Comparison of ENCODE assay signal across 21 mouse cellular contexts in the genomic region with DNA sequence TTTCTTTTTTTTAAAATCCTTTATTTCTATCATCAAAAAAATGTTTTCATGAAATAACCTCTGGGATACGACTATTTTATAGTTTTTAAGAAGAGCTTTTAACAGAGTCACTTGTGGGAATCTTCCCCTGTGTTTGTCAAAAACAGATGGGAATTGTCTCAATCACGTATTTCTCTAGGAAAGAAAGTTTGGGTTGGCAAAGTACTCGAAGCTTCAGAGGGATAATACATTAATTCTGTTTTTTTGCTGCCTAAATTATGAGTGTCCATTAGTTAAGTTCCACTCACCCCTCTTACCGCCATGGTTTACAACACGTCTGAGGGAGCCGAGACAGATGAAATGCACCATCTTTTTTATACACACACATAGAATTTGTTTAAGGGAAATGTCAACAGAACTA. TPM values are rescaled to one million over a fixed set of nuclear protein-coding genes. Genes with fewer than 3 reads are reported as not detected.
DNase-seq lines count a peak whose midpoint lies in the region; ATAC-seq and TF ChIP-seq lines count a peak whose summit lies in the region.
"Had no signal": no experiment of that assay in that cellular context is flagged by ENCODE, and none has a peak within 500 bp of the region (broad histone marks: within the 10 kb centered on the region; RNA-seq: fewer than 3 reads in every experiment).

No protein-coding gene starts in this region.

- no peak for TF ChIP-seq POLR2A in myocyte (IDR thresholded peaks at IDR 0.05; ENCODE audit: insufficient read length, low read depth)

- no peaks in the 10 kb centered on the region for H3K36me3 ChIP-seq in forebrain, postnatal 0 days (ENCODE audit: insufficient read depth)
- no peaks in the 10 kb centered on the region for H3K36me3 ChIP-seq in forebrain, embryonic 16.5 days (ENCODE audit: control insufficient read depth, insufficient read depth)
- no peaks in the 10 kb centered on the region for H3K36me3 ChIP-seq in lung, postnatal 0 days (ENCODE audit: insufficient read depth, low read length)
- no peaks in the 10 kb centered on the region for H3K36me3 ChIP-seq in embryonic facial prominence, embryonic 15.5 days
- no peaks in the 10 kb centered on the region for H3K36me3 ChIP-seq in myocyte (ENCODE audit: control insufficient read depth, insufficient read depth)
- H3K36me3 ChIP-seq: forebrain, embryonic 10.5 days; G1E; liver, embryonic 13.5 days had no signal

- peaks cover 57% of the 10 kb centered on the region for H3K79me2 ChIP-seq in myocyte (ENCODE audit: control insufficient read depth, insufficient read depth)

- no peaks in the 10 kb centered on the region for H3K4me1 ChIP-seq in forebrain, postnatal 0 days (ENCODE audit: insufficient read depth)
- H3K4me1 ChIP-seq in forebrain, embryonic 16.5 days (replicated peaks; ENCODE audit: control insufficient read depth, insufficient read depth, low read length): peaks cover 11% of the 10 kb centered on the region
- H3K4me1 ChIP-seq in lung, postnatal 0 days (ENCODE audit: insufficient read depth, low read depth, low read length): no peaks in the 10 kb centered on the region
- peaks cover 23% of the 10 kb centered on the region for H3K4me1 ChIP-seq in embryonic facial prominence, embryonic 15.5 days
- H3K4me1 ChIP-seq: liver, embryonic 13.5 days had no signal

- H3K4me2 ChIP-seq in forebrain, postnatal 0 days (ENCODE audit: low read depth): no peak overlapping the region
- H3K4me2 ChIP-seq in forebrain, embryonic 16.5 days (ENCODE audit: low read length): no peak overlapping the region
- H3K4me2 ChIP-seq in lung, postnatal 0 days (replicated peaks; ENCODE audit: low read depth, low read length): no peak overlapping the region
- H3K4me2 ChIP-seq in embryonic facial prominence, embryonic 15.5 days (replicated peaks): no peak overlapping the region
- H3K4me2 ChIP-seq in myocyte (ENCODE audit: low read depth): peak overlapping the region; percentile 84
- H3K4me2 ChIP-seq: hindbrain, embryonic 14.5 days; liver, embryonic 13.5 days had no signal

- no peak for TF ChIP-seq EP300 in lung, postnatal 0 days (IDR thresholded peaks at IDR 0.05)

- H3K9me3 ChIP-seq in forebrain, postnatal 0 days (ENCODE audit: low read length): no peaks in the 10 kb centered on the region
- no peaks in the 10 kb centered on the region for H3K9me3 ChIP-seq in forebrain, embryonic 16.5 days (ENCODE audit: control insufficient read depth, low read length)
- H3K9me3 ChIP-seq in lung, postnatal 0 days (ENCODE audit: low read length): no peaks in the 10 kb centered on the region
- H3K9me3 ChIP-seq in embryonic facial prominence, embryonic 15.5 days (replicated peaks): no peaks in the 10 kb centered on the region
- H3K9me3 ChIP-seq: forebrain, embryonic 10.5 days; liver, embryonic 13.5 days had no signal

- peaks cover 54% of the 10 kb centered on the region for H3K27me3 ChIP-seq in forebrain, postnatal 0 days (ENCODE audit: insufficient read depth, low read length)
- H3K27me3 ChIP-seq in forebrain, embryonic 16.5 days (replicated peaks; ENCODE audit: control insufficient read depth, insufficient read depth, low read length): peaks cover 48% of the 10 kb centered on the region
- H3K27me3 ChIP-seq in lung, postnatal 0 days (replicated peaks; ENCODE audit: insufficient read depth, low read length): peaks cover 28% of the 10 kb centered on the region
- peaks cover 43% of the 10 kb centered on the region for H3K27me3 ChIP-seq in embryonic facial prominence, embryonic 15.5 days
- no peaks in the 10 kb centered on the region for H3K27me3 ChIP-seq in myocyte (ENCODE audit: control insufficient read depth, insufficient read depth, insufficient read length)

- WGBS in forebrain, postnatal 0 days: 74% methylated on average over 6 of the region's 6 CpGs
- 73% methylated on average over 6 of the region's 6 CpGs for WGBS in forebrain, embryonic 16.5 days
- 32% methylated on average over 6 of the region's 6 CpGs for WGBS in lung, postnatal 0 days
- 42% methylated on average over 6 of the region's 6 CpGs for WGBS in embryonic facial prominence, embryonic 15.5 days

- TF ChIP-seq CTCF in forebrain, postnatal 0 days (IDR thresholded peaks at IDR 0.05; ENCODE audit: low read depth): no peak
- TF ChIP-seq CTCF in lung, postnatal 0 days (IDR thresholded peaks at IDR 0.05): no peak

- no peak overlapping the region for H3ac ChIP-seq in myocyte (ENCODE audit: control insufficient read depth, insufficient read length)

- no peak for ATAC-seq in forebrain, postnatal 0 days
- ATAC-seq in forebrain, embryonic 16.5 days: no peak
- ATAC-seq in lung, postnatal 0 days: no peak
- ATAC-seq in embryonic facial prominence, embryonic 15.5 days (ENCODE audit: insufficient number of reproducible peaks, low FRiP score, low TSS enrichment, low read depth): no peak

- H3K9ac ChIP-seq in forebrain, postnatal 0 days: no peak overlapping the region
- H3K9ac ChIP-seq in forebrain, embryonic 16.5 days (replicated peaks; ENCODE audit: low read depth, low read length): no peak overlapping the region
- H3K9ac ChIP-seq in lung, postnatal 0 days (replicated peaks; ENCODE audit: low read depth): no peak overlapping the region
- 0 out of 2 replicates have a peak overlapping the region, but pooled peaks have one; percentile 9 for H3K9ac ChIP-seq in embryonic facial prominence, embryonic 15.5 days
- H3K9ac ChIP-seq: hindbrain, embryonic 14.5 days; liver, embryonic 13.5 days had no signal

- peak; percentile 6 for DNase-seq in forebrain, postnatal 0 days
- DNase-seq in lung, postnatal 0 days (ENCODE audit: low spot score): peak; percentile 54
- no peak for DNase-seq in lung, postnatal 14 days
- DNase-seq in thymus, postnatal 36 days: no peak
- DNase-seq in heart, adult 9 months (ENCODE audit: low spot score in 2 of 2): no peak
- DNase-seq: adrenal gland, postnatal 36 days; cerebellum, adult 18-20 months; cerebellum, postnatal 36 days; heart, adult 18-20 months; heart, postnatal 36 days; kidney, adult 11 months; kidney, postnatal 14 days; liver, embryonic 13.5 days; right cerebral cortex, adult 18-20 months; thymus, postnatal 4 days had no signal

- no peak overlapping the region for H3K4me3 ChIP-seq in forebrain, postnatal 0 days (ENCODE audit: low read depth, low read length)
- H3K4me3 ChIP-seq in forebrain, embryonic 16.5 days (replicated peaks; ENCODE audit: low read length): no peak overlapping the region
- no peak overlapping the region for H3K4me3 ChIP-seq in lung, postnatal 0 days (ENCODE audit: low read depth, low read length)
- peak overlapping the region; percentile 66 for H3K4me3 ChIP-seq in embryonic facial prominence, embryonic 15.5 days (replicated peaks)
- H3K4me3 ChIP-seq in myocyte: peak overlapping the region; percentile 59
- H3K4me3 ChIP-seq: liver, embryonic 13.5 days had no signal

- H3K27ac ChIP-seq in forebrain, postnatal 0 days (ENCODE audit: low read depth, low read length): no peak overlapping the region
- no peak overlapping the region for H3K27ac ChIP-seq in forebrain, embryonic 16.5 days (ENCODE audit: low read length)
- no peak overlapping the region for H3K27ac ChIP-seq in lung, postnatal 0 days (ENCODE audit: low read length)
- H3K27ac ChIP-seq in embryonic facial prominence, embryonic 15.5 days (replicated peaks): no peak overlapping the region
- H3K27ac ChIP-seq: forebrain, embryonic 10.5 days; hindbrain, embryonic 14.5 days; liver, embryonic 13.5 days had no signal

TF ChIP-seq in myocyte, 11 proteins besides CTCF, POLR2A, EP300 and RAD21:
- no peak for TF ChIP-seq MYOD1 (IDR thresholded peaks at IDR 0.05; ENCODE audit: control insufficient read depth in 1 of 3, insufficient read length in 2 of 3, low read depth in 2 of 3)
- no peak for TF ChIP-seq MAX (IDR thresholded peaks at IDR 0.05; ENCODE audit: low read depth)
- no peak for TF ChIP-seq SRF (IDR thresholded peaks at IDR 0.05; ENCODE audit: control insufficient read depth, insufficient read length, low read depth)
- TF ChIP-seq E2F4 (IDR thresholded peaks at IDR 0.05; ENCODE audit: insufficient read depth): no peak
- no peak for TF ChIP-seq TCF12 (IDR thresholded peaks at IDR 0.05; ENCODE audit: insufficient read depth, poor library complexity, severe bottlenecking)
- TF ChIP-seq MYOG (IDR thresholded peaks at IDR 0.05; ENCODE audit: control insufficient read depth in 1 of 3, insufficient read depth in 1 of 3, insufficient read length in 2 of 3, low read depth in 2 of 3): no peak
- TF ChIP-seq USF1 (IDR thresholded peaks at IDR 0.05; ENCODE audit: low read depth): no peak
- TF ChIP-seq TCF3 (IDR thresholded peaks at IDR 0.05; ENCODE audit: insufficient read length, low read depth): no peak
- TF ChIP-seq POLR2AphosphoS2 (IDR thresholded peaks at IDR 0.05; ENCODE audit: insufficient read length, low read depth): no peak
- TF ChIP-seq REST (IDR thresholded peaks at IDR 0.05; ENCODE audit: insufficient read depth, insufficient read length): no peak
- no peak for TF ChIP-seq CEBPB (IDR thresholded peaks at IDR 0.05; ENCODE audit: insufficient read depth, poor library complexity, severe bottlenecking)

RNA-seq across cellular contexts. Expression of a gene that starts 2.2 kb away (rescaled TPM):
- total RNA-seq in forebrain, postnatal 0 days (2014; rRNA removed): 0.62 and 1.5 TPM in 2 replicates
- 1.6 and 1.8 TPM in 2 replicates for polyA plus RNA-seq in forebrain, postnatal 0 days (2015; fragmentation: Nextera tagmentation; extraction: Ambion mirVana)
- 0.52 and 0.68 TPM in 2 replicates for polyA plus RNA-seq in forebrain, embryonic 16.5 days (2015; fragmentation: Nextera tagmentation; extraction: Ambion mirVana)
- polyA plus RNA-seq in lung, postnatal 0 days (2015; fragmentation: Nextera tagmentation; extraction: Ambion mirVana): 3.6 and 4.1 TPM in 2 replicates
- 71.8 and 86.8 TPM in 2 replicates for polyA plus RNA-seq in embryonic facial prominence, embryonic 15.5 days (2015; fragmentation: Nextera tagmentation; extraction: Ambion mirVana)
- 16.6 TPM for polyA plus RNA-seq in myocyte (2012; fragmentation: generic; extraction: Trizol)
- polyA plus RNA-seq: G1E had no signal

Comparison
In these comparisons a context has a peak if more than half of its experiments do, and no peak if none do; other contexts are left out.
1. DNase-seq: peak in forebrain, postnatal 0 days (single experiment) and lung, postnatal 0 days (single experiment); none in lung, postnatal 14 days (single experiment), thymus, postnatal 36 days (0 of 2) and heart, adult 9 months (0 of 2).
2. H3K4me3 ChIP-seq: peak in embryonic facial prominence, embryonic 15.5 days (single experiment) and myocyte (single experiment); none in forebrain, postnatal 0 days (single experiment), forebrain, embryonic 16.5 days (single experiment) and lung, postnatal 0 days (single experiment).